Mouse (Mus musculus) forebrain, embryonic 12.5 days (tissue): ENCODE measurements around the gene Vsig10. TPM values are rescaled to one million over a fixed set of nuclear protein-coding genes. Genes with fewer than 3 reads are reported as not detected.
"Not testable (repeated sequence)": the region's sequence is repeated elsewhere in the genome, so short reads cannot be mapped to it uniquely, and the experiment has no call there.

Experiments
- ATAC-seq: fragments of 200-750 bp; cut with Nextera tagmentation; 2 replicates; pipeline ENCODE4 v1.8.0; 2017; ENCODE audit warnings: moderate TSS enrichment; ENCODE audit not compliant: low FRiP score
- H3K27ac ChIP-seq: fragments of 300-500 bp; sonication (generic); 2 replicates; pipeline ENCODE4 v1.5.1; 2016; ENCODE audit warnings: mild to moderate bottlenecking
- H3K27me3 ChIP-seq: fragments of 300-500 bp; sonication (generic); 2 replicates; pipeline ENCODE4 v1.6.1; 2016; ENCODE audit warnings: mild to moderate bottlenecking
- H3K36me3 ChIP-seq: fragments of 300-500 bp; sonication (generic); replicated peaks from 2 replicates; pipeline ENCODE4 v1.6.1; 2016; ENCODE audit warnings: mild to moderate bottlenecking
- H3K4me1 ChIP-seq: fragments of 300-500 bp; sonication (generic); 2 replicates; pipeline ENCODE4 v1.6.1; 2016
- H3K4me2 ChIP-seq: fragments of 300-500 bp; sonication (generic); 2 replicates; pipeline ENCODE4 v1.6.1; 2016; ENCODE audit warnings: mild to moderate bottlenecking, moderate library complexity
- H3K4me3 ChIP-seq: fragments of 300-500 bp; sonication (generic); replicated peaks from 2 replicates; pipeline ENCODE4 v1.5.1; 2016; ENCODE audit warnings: mild to moderate bottlenecking
- H3K9ac ChIP-seq: fragments of 300-500 bp; sonication (generic); 2 replicates; pipeline ENCODE4 v1.6.1; 2016; ENCODE audit warnings: mild to moderate bottlenecking
- H3K9me3 ChIP-seq: fragments of 300-500 bp; sonication (generic); 2 replicates; pipeline ENCODE4 v1.6.1; 2016
- whole genome bisulfite sequencing: fragments of 180-500 bp; shearing (Covaris S2); methylation state at CpG from one replicate; pipeline ENCODE4 v1.1.7; 2016; 5-methylcytosine and 5-hydroxymethylcytosine counted together
- polyA plus RNA-seq: library from polyadenylated mRNA; unstranded; fragments of >200 nt; fragmentation: Nextera tagmentation; extraction: Ambion mirVana; gene quantifications from 2 replicates; pipeline ENCODE4 v1.2.1, GENCODE M21; 2016

Vsig10 gene
- polyA plus RNA-seq, 1 experiment from 2014 or later, result 3.0 TPM

DNA sequence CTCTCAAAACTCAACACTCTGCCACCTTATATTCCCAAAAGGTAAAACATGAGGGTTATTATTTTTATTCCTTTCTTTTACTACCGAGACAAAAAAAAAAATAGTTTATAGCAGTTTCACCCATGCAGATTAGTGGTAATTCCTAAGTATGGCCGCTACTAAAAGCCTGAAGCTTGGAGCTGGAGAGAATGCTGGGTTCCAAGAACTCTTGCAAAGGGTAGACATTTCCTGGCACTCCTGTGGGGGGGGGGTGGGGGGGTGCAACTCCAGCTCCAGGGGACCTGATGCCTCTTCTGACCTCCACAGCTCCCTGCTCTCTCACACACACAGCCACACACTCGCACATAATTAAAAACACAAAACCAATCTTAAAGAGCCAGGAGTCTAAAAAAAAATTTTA is 32.6 kb upstream of the Vsig10 start:
- Histone ChIP-seq H3K27me3 (peaks cover 6% of the 10 kb centered on the region; the same call in 1 of the 2 replicates), H3K4me3 (peak overlapping the region; percentile 81), H3K4me1 (peaks cover 35% of the 10 kb centered on the region), H3K27ac (no peak overlapping the region), H3K4me2 (peak overlapping the region; percentile 73), H3K9me3 (no peaks in the 10 kb centered on the region), H3K36me3 (peaks cover 41% of the 10 kb centered on the region), H3K9ac (peak overlapping the region; percentile 85)
- 55% methylated on average over 3 of the region's 3 CpGs for WGBS
- no peak for ATAC-seq

DNA sequence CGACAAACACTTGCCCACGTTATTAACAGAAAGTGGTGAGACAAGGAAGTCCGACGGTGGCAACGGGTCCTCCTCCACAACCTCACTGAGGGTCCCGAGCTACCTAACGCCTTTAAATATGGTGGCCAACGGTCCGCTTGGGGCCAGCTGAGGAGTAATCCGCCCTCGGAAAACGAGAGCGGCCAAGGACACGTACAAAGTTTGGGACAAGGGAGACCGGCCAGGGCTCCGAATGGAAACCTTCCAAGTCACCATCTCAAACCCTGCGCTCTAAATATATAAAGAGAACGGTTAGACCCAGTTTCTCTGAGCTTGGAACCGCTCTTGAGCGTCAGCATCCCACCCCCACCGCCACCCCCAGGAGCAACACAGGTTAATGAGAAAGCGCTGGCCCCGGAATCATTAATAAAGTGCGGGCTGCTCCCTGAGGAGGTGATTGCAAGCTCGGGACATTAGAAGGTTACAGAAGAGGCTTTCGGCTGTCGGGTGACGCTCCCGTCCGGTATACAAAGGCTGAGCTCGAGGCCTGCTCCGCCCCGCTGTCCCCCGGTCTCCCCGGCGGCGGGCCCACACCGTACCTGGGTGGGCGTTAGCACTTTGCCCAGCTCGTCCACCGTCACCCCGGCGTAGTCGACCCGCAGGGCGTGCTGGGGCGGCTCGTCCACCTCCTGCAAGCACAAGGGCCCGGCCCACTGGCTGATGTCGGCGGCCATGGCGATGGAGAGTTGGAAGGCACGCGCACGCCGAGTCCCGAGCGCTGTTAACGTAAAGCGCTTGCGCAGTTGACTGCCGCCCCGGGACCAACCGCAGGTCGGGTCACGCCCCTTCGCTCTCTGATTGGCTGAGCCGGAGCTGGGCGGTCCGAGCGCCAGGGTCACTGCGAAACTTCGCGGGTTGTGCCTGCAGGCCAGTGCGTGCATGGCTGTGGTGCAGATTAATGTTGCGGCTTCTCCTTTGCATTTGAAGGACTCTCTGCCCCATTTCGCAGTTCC is 31.8 kb upstream of the Vsig10 start, which contains the start of gene Pebp1:
Gene Pebp1 (minus strand): TSS at position 795 of the 992 bp plus-strand sequence.
- Histone ChIP-seq H3K27me3 (peaks cover 6% of the 10 kb centered on the region; the same call in 1 of the 2 replicates), H3K36me3 (peaks cover 33% of the 10 kb centered on the region), H3K9me3 (no peaks in the 10 kb centered on the region), H3K9ac (peak within 1 kb of the TSS; percentile 85), H3K4me2 (peak within 1 kb of the TSS; percentile 73), H3K4me3 (peak within 1 kb of the TSS; percentile 81), H3K4me1 (peaks cover 35% of the 10 kb centered on the region), H3K27ac (0 out of 2 replicates have a peak within 1 kb of the TSS, but pooled peaks have one; percentile 31)
- ATAC-seq, result peak; percentile 97
- WGBS, result under 1% methylated on average over 77 of the region's 77 CpGs

DNA sequence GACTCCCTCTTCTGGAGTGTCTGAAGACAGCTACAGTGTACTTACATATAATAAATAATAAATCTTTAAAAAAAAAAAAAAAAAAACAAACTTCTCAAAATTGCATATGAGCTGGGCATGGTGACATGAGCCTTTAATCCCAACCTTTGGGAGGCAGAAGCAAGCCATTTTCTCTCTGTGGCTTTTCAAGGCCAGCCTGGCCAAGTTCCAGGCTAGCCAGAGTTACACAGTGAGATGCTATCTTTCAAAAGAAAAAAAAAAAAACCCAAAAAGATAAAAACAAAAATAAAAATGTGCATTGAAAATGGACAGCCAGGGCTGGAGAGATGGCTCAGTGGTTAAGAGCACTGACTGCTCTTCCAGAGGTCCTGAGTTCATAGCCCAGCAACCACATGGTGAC is 29.2 kb upstream of the Vsig10 start:
- ATAC-seq, result no peak
- Histone ChIP-seq H3K36me3 (peaks cover 12% of the 10 kb centered on the region), H3K4me2 (no peak overlapping the region), H3K27me3 (peaks cover 6% of the 10 kb centered on the region; the same call in 1 of the 2 replicates), H3K4me3 (no peak overlapping the region), H3K9ac (no peak overlapping the region), H3K27ac (no peak overlapping the region), H3K4me1 (peaks cover 28% of the 10 kb centered on the region), H3K9me3 (no peaks in the 10 kb centered on the region)

DNA sequence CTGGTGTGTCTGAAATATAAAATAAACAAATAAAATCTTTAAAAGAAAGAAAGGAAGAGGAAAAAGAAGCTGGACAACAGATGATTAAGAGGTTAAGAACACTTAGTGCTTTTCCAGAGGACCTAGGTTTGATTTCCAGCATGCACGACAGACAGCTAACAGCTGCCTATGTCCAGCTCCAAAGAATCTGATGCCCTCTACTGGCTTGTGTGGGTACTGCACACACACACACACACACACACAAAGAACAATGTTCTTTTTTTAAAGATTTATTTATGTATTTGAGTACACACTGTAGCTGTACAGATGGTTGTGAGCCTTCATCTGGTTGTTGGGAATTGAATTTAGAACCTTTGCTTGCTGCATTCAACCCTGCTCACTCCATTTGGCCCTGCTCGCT is 28.8 kb upstream of the Vsig10 start:
- H3K9ac ChIP-seq, result no peak overlapping the region
- no peaks in the 10 kb centered on the region for H3K9me3 ChIP-seq
- no peak overlapping the region for H3K27ac ChIP-seq
- no peak overlapping the region for H3K4me3 ChIP-seq
- H3K4me1 ChIP-seq, result peaks cover 24% of the 10 kb centered on the region
- no peak for ATAC-seq
- peaks cover 8% of the 10 kb centered on the region for H3K36me3 ChIP-seq
- peaks cover 6% of the 10 kb centered on the region; the same call in 1 of the 2 replicates for H3K27me3 ChIP-seq
- WGBS, result 86% methylated on average over 2 of the region's 2 CpGs
- H3K4me2 ChIP-seq, result no peak overlapping the region

DNA sequence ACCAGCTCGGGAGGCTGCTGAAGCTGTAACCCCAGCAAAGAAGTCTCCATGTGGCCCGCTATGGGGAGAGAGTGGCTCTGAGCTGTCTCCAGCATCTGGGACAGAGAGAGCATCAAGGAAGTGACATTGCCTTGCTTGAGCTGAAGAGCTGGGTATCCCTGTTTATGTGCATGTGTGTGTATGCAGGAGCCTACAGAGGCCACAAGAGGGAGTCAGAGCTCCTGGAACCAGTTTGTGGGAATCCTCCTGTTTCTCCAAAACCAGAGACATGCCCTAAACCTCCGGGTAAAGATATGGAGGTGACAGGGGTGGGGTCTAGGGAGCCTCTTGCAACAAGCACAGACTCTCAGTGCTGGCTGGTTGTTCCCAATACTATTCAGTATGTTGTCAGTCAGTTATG is 27.6 kb upstream of the Vsig10 start:
- peaks cover 6% of the 10 kb centered on the region; the same call in 1 of the 2 replicates for H3K27me3 ChIP-seq
- no peaks in the 10 kb centered on the region for H3K36me3 ChIP-seq
- no peak overlapping the region for H3K9ac ChIP-seq
- no peak overlapping the region for H3K27ac ChIP-seq
- no peak for ATAC-seq
- no peak overlapping the region for H3K4me2 ChIP-seq
- H3K4me1 ChIP-seq, result peaks cover 11% of the 10 kb centered on the region
- 87% methylated on average over 3 of the region's 3 CpGs for WGBS
- H3K4me3 ChIP-seq, result no peak overlapping the region
- no peaks in the 10 kb centered on the region for H3K9me3 ChIP-seq

DNA sequence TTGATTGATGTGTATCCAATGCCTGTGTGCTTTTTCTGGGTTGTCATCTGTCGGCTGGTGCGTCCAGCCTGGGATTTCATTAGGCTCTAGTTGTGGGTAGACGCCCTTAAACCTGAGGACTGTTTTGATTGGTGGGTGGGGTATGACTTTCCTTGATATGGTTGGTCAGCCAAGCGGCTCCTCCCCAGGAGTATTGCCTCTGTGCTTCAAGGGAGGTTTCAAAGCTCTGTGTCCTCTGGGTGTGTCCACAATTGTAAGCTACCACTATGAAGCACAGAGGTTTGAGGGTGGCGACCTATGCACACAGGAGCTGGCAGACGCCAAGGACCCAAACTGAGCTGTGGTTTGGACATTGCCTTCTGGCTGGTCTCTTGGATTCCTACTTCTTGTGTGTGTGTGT is 26.3 kb upstream of the Vsig10 start:
- ATAC-seq, result no peak
- Histone ChIP-seq H3K9ac (no peak overlapping the region), H3K36me3 (no peaks in the 10 kb centered on the region), H3K27me3 (peaks cover 6% of the 10 kb centered on the region; the same call in 1 of the 2 replicates), H3K4me3 (no peak overlapping the region), H3K4me2 (no peak overlapping the region), H3K4me1 (peaks cover 7% of the 10 kb centered on the region), H3K9me3 (no peaks in the 10 kb centered on the region), H3K27ac (no peak overlapping the region)
- WGBS, result 81% methylated on average over 6 of the region's 6 CpGs

DNA sequence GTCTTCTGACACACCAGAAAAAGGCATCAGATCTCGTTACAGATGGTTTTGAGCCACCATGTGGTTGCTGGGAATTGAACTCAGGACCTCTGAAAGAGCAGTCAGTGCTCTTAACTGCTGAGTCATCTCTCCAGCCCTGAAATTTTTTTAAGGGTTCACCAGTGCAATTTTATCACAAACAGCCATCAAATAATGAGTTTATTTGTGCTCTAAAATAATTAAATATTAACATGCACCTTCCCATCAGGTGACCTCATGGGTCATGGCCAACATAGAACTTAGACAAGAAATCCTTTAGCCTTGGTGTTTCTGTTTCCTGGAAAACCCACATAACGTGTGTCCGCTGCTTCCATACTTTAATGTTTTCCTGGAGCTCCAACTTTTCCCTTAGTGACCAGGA is 25.1 kb upstream of the Vsig10 start:
- not testable (repeated sequence) for H3K9me3 ChIP-seq, H3K4me1 ChIP-seq, H3K4me3 ChIP-seq, ATAC-seq, H3K4me2 ChIP-seq, H3K9ac ChIP-seq, H3K27me3 ChIP-seq, H3K36me3 ChIP-seq, H3K27ac ChIP-seq
- 91% methylated on average over 3 of the region's 3 CpGs for WGBS

DNA sequence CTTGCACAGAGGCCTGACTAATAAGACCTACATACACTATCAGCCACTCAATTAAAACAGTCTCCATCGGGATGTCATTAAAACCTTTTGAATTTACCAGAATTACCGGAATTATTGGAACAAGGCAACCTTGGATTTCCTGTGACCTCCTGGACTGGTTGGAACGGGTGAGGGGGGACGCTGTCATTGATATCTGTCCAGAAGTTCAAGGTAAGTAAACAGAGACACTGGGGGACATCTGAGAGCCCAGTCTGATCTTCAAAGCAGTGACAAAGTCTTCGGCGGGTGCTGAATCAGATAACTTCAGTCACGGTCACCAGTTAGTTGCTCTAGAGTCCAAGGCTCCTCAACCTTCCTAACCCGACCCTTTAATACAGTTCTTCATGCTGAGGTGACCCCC is 23.9 kb upstream of the Vsig10 start:
- ATAC-seq, result no peak
- 94% methylated on average over 8 of the region's 8 CpGs for WGBS
- H3K4me3 ChIP-seq, result no peak overlapping the region

DNA sequence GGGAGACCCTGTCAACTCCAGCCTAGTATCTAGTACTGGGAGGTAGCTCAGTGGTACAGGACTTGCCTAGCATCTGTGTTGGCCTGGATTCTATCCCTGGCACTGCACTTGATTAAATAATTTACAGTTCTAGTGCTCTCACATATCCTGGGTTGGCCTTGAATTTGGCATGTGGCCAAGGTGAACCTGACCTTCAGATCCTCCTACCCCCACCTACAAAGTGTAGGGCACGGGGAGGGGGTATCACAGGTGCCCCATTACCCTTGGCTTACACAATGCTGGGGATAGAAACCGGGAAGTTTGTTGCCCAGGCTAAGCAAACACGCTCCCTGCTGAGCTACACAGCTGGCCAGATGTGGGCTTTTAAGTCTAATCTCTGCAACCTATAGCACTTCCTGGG is 16.0 kb upstream of the Vsig10 start:
- Histone ChIP-seq H3K9ac (no peak overlapping the region), H3K4me1 (no peaks in the 10 kb centered on the region), H3K27ac (no peak overlapping the region), H3K4me2 (no peak overlapping the region), H3K36me3 (no peaks in the 10 kb centered on the region), H3K9me3 (peaks cover 6% of the 10 kb centered on the region; the same call in 1 of the 2 replicates), H3K4me3 (no peak overlapping the region), H3K27me3 (no peaks in the 10 kb centered on the region)
- ATAC-seq, result no peak
- 73% methylated on average over 3 of the region's 3 CpGs for WGBS

More for the DNA sequence above, 23.9 kb upstream of the Vsig10 start:
- Histone ChIP-seq H3K4me1 (no peaks in the 10 kb centered on the region), H3K9ac (no peak overlapping the region), H3K9me3 (no peaks in the 10 kb centered on the region), H3K27me3 (no peaks in the 10 kb centered on the region), H3K4me2 (no peak overlapping the region), H3K36me3 (no peaks in the 10 kb centered on the region), H3K27ac (no peak overlapping the region)

DNA sequence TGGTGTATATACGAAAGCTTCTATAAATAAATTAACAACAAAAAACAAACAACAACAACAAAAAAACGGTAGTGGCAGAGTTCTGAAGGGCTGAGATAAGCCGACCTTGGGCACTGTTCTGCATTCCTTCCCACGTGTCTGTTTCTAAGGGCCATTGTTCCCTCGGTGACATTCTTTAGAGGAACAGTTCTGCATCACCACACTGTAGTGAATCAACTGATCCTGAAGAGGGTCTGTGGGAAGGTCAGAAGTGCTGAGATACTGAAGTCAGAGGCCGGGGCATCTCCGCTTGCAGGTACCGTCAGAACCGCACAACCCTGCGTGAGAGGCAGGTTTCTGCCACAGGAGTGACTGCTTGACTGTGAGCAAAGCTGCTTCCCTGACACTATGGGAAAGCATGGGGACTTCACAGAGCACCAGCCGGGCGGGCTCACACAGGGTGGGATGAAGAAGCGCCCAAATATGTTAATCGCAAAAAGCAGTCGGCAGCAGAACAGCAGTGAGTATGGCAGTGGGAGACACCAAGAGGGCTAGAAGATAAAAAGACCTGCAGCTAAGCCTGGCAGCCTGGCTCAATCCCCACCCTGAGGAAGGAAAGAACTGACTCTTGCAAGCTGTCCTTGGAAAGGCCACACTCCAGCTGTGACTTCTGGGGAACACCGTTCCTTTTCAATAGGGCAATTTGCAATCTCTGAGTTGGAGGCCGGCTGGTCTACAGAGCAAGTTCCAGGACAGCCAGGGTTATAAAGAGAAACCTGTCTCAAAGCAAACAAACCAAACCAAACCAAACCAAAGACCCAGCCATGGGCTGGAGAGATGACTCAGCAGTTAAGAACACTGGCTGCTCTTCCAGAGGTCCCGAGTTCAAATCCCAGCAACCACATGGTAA is 14.9 kb upstream of the Vsig10 start:
- WGBS, result 55% methylated on average over 18 of the region's 18 CpGs
- Histone ChIP-seq H3K9ac (no peak overlapping the region), H3K4me2 (no peak overlapping the region), H3K9me3 (peaks cover 6% of the 10 kb centered on the region; the same call in 1 of the 2 replicates), H3K36me3 (no peaks in the 10 kb centered on the region), H3K4me3 (no peak overlapping the region), H3K4me1 (no peaks in the 10 kb centered on the region), H3K27ac (no peak overlapping the region), H3K27me3 (no peaks in the 10 kb centered on the region)
- ATAC-seq, result no peak

DNA sequence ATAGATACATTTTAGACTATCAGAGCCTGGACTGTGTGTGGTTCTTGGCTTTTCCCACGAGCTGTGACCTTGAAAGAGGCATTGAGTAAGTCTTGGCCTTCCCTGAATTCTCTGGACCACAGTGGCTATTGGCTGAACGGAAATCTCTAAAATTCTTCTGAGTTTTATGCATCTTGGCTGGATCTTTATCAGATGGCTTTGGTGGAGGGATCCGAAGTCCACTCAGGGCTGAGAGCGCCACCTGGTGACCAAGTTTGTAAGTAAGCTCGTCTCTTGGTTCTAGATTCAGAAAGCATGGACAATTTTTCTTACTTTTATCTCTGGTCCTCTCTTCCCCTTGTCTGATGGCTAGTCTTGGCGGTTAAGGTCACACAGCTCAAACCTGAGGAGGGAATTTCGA is 13.9 kb upstream of the Vsig10 start:
- no peak overlapping the region for H3K4me3 ChIP-seq
- no peaks in the 10 kb centered on the region for H3K4me1 ChIP-seq
- H3K4me2 ChIP-seq, result no peak overlapping the region
- ATAC-seq, result no peak
- H3K27ac ChIP-seq, result no peak overlapping the region
- H3K27me3 ChIP-seq, result no peaks in the 10 kb centered on the region
- WGBS, result 71% methylated on average over 7 of the region's 7 CpGs
- no peak overlapping the region for H3K9ac ChIP-seq
- no peaks in the 10 kb centered on the region for H3K36me3 ChIP-seq
- H3K9me3 ChIP-seq, result peaks cover 6% of the 10 kb centered on the region; the same call in 1 of the 2 replicates

DNA sequence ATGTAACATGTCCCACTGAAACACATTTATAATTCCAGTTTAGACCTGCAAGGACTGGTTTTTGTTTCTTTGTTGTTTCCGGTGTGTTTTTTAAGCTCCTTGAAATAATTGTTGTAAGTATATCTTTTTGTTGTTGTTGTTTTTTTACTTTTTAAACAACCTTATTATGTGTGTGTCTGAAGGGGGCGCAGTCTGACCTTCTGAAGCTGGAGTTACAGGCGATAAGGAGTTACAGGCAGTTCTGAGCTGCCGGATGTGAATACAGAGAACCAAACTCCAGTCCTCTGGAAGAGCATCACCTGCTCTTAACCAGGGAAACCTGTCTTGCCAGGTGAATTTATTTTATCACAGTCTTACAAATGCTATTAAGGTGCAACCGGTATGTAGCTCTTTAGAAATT is 13.1 kb upstream of the Vsig10 start:
- Histone ChIP-seq H3K27ac (no peak overlapping the region), H3K36me3 (no peaks in the 10 kb centered on the region), H3K4me2 (no peak overlapping the region), H3K4me3 (no peak overlapping the region), H3K9me3 (peaks cover 6% of the 10 kb centered on the region; the same call in 1 of the 2 replicates), H3K9ac (no peak overlapping the region), H3K27me3 (no peaks in the 10 kb centered on the region), H3K4me1 (no peaks in the 10 kb centered on the region)
- WGBS, result 94% methylated on average over 5 of the region's 5 CpGs
- no peak for ATAC-seq
